Mouse (Mus musculus): ENCODE data around the gene Vgll4. TPM values are rescaled to one million over a fixed set of nuclear protein-coding genes. Genes with fewer than 3 reads are reported as not detected.

Gene Vgll4
- polyA plus RNA-seq, 1 experiment from 2014 or later, result 152 TPM

GRCm38 (mm10) chr6:114814882-114815650 lies 154.7 kb downstream of the Vgll4 start:
- no peaks in the 10 kb centered on the region for H3K36me3 ChIP-seq (ENCODE audit: control insufficient read depth, insufficient read depth, low read length)
- H3K4me3 ChIP-seq (ENCODE audit: low read length), result no peak overlapping the region
- H3K9me3 ChIP-seq (ENCODE audit: control insufficient read depth, low read length), result peaks cover 3% of the 10 kb centered on the region; the same call in 1 of the 2 replicates
- ATAC-seq (ENCODE audit: low read depth), result no peak
- H3K27ac ChIP-seq (ENCODE audit: low read length), result no peak overlapping the region
- H3K9ac ChIP-seq (ENCODE audit: low read length), result no peak overlapping the region
- H3K27me3 ChIP-seq (ENCODE audit: control insufficient read depth, insufficient read depth, low read depth, low read length), result no peaks in the 10 kb centered on the region
- no peak overlapping the region for H3K4me2 ChIP-seq (ENCODE audit: low read depth, low read length)
- WGBS, result 95% methylated on average over 5 of the region's 5 CpGs
- H3K4me1 ChIP-seq (replicated peaks; ENCODE audit: control insufficient read depth, insufficient read depth, low read length), result peaks cover 23% of the 10 kb centered on the region

GRCm38 (mm10) chr6:114814199-114814881 lies 155.5 kb downstream of the Vgll4 start:
- Histone ChIP-seq H3K9me3 (ENCODE audit: control insufficient read depth, low read length) (peaks cover 3% of the 10 kb centered on the region; the same call in 1 of the 2 replicates), H3K9ac (ENCODE audit: low read length) (no peak overlapping the region), H3K27me3 (ENCODE audit: control insufficient read depth, insufficient read depth, low read depth, low read length) (no peaks in the 10 kb centered on the region), H3K36me3 (ENCODE audit: control insufficient read depth, insufficient read depth, low read length) (no peaks in the 10 kb centered on the region), H3K4me1 (replicated peaks; ENCODE audit: control insufficient read depth, insufficient read depth, low read length) (peaks cover 18% of the 10 kb centered on the region), H3K4me2 (ENCODE audit: low read depth, low read length) (no peak overlapping the region), H3K27ac (ENCODE audit: low read length) (no peak overlapping the region), H3K4me3 (ENCODE audit: low read length) (no peak overlapping the region)
- ATAC-seq (ENCODE audit: low read depth), result no peak
- WGBS, result 58% methylated on average over 6 of the region's 6 CpGs

- no peak overlapping the region for H3K4me2 ChIP-seq (ENCODE audit: low read depth, low read length)
- H3K4me3 ChIP-seq (ENCODE audit: low read length), result no peak overlapping the region
- no peak overlapping the region for H3K27ac ChIP-seq (ENCODE audit: low read length)
- WGBS, result 82% methylated on average over 4 of the region's 4 CpGs
- no peaks in the 10 kb centered on the region for H3K27me3 ChIP-seq (ENCODE audit: control insufficient read depth, insufficient read depth, low read depth, low read length)
- peaks cover 3% of the 10 kb centered on the region; the same call in 1 of the 2 replicates for H3K9me3 ChIP-seq (ENCODE audit: control insufficient read depth, low read length)
- peaks cover 11% of the 10 kb centered on the region for H3K4me1 ChIP-seq (replicated peaks; ENCODE audit: control insufficient read depth, insufficient read depth, low read length)
- H3K36me3 ChIP-seq (ENCODE audit: control insufficient read depth, insufficient read depth, low read length), result no peaks in the 10 kb centered on the region
- no peak overlapping the region for H3K9ac ChIP-seq (ENCODE audit: low read length)
- no peak for ATAC-seq (ENCODE audit: low read depth)
Measured at GRCm38 (mm10) chr6:114812779-114813178, 157.0 kb downstream of the Vgll4 start.

- H3K4me3 ChIP-seq (ENCODE audit: low read length), result no peak overlapping the region
- no peak for ATAC-seq (ENCODE audit: low read depth)
Measured at GRCm38 (mm10) chr6:114812322-114812721, 157.5 kb downstream of the Vgll4 start.

More at GRCm38 (mm10) chr6:114812322-114812721, 157.5 kb downstream of the Vgll4 start:
- no peaks in the 10 kb centered on the region for H3K27me3 ChIP-seq (ENCODE audit: control insufficient read depth, insufficient read depth, low read depth, low read length)
- peaks cover 7% of the 10 kb centered on the region for H3K4me1 ChIP-seq (replicated peaks; ENCODE audit: control insufficient read depth, insufficient read depth, low read length)
- H3K9ac ChIP-seq (ENCODE audit: low read length), result no peak overlapping the region
- no peak overlapping the region for H3K4me2 ChIP-seq (ENCODE audit: low read depth, low read length)
- H3K9me3 ChIP-seq (ENCODE audit: control insufficient read depth, low read length), result peaks cover 3% of the 10 kb centered on the region; the same call in 1 of the 2 replicates
- WGBS, result 60% methylated on average over 5 of the region's 5 CpGs
- H3K27ac ChIP-seq (ENCODE audit: low read length), result no peak overlapping the region
- H3K36me3 ChIP-seq (ENCODE audit: control insufficient read depth, insufficient read depth, low read length), result no peaks in the 10 kb centered on the region

Other genes with a start within 250 kb of the Vgll4 start
- gene Tamm41, start 67.9 kb upstream of the Vgll4 start, polyA plus RNA-seq (2015; fragmentation: Nextera tagmentation; extraction: Ambion mirVana), result 52.4 and 54.7 TPM in 2 replicates
- 1.2 and 1.7 TPM in 2 replicates for gene Syn2, start 164.9 kb upstream of the Vgll4 start, polyA plus RNA-seq (2015; fragmentation: Nextera tagmentation; extraction: Ambion mirVana)